Mouse (Mus musculus): ENCODE data around the gene Eif2b5.
A peak's percentile ranks its signal among the peaks of the same experiment; 100 is the strongest.
"Not testable (repeated sequence)": the region's sequence is repeated elsewhere in the genome, so short reads cannot be mapped to it uniquely, and the experiment has no call there.

Eif2b5 gene

DNA sequence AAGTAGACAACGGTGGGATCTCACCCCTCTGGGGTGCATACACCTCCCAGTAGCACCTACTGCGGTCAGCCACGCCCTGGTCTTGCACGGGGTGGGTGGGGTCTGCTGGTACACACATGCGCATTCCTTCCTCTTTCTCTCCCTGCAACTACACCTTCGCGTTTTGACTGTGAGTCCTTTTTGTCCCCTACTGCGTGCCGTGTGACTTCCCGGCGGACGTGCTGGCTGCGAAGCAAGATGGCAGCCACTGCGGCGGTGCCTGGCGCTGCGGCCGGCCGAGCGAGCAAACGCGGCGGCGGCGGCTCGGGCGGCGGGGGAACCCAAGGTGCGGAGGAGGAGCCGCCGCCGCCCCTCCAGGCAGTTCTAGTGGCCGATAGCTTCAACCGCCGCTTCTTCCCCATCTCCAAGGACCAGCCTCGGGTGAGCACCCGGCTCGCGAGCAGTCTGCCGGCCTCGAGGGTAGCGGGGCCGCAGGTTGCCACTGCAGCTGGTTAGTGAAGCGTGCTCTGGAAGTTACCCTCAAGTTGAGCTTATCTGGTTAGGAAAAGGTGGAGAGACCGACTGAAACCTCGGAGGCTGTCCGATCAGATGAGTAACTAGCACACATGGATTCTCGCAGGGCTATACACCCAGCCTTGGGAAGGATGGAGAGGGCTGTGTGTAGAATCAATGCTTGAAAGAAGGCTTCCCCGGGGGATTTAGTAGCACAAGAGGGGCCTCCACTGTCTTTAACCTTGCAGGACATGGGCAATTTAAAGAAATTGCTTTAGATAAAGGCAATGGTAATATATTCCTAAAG is at the start of gene Eif2b5:
Eif2b5 (plus strand) TSS at position 141 of the 799 bp plus-strand sequence.
- peak; percentile 97 for DNase-seq

DNA sequence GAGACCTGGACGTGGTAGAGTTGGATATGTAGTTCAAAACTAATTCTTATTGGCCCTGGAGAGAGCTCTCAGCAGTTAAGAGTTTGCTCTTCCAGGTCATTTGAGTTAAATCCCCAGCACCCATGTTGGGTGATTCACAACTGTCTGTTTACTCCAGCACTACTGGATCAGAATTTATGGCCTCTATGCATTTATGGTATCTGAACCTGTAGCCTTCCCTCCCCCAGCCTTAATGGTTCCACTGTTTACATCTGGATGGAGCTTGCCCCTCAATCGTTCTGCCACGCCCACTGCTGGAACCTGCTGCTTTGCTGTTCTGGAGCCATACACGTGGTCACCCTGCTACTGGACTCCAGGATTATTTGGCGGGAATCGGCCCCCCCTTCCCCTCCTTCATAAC is 46.8 kb upstream of the Eif2b5 start:
- peak; percentile 7 for DNase-seq

- DNase-seq, result no peak
Measured at GRCm38 (mm10) chr16:20454155-20454654, 44.4 kb upstream of the Eif2b5 start.

DNA sequence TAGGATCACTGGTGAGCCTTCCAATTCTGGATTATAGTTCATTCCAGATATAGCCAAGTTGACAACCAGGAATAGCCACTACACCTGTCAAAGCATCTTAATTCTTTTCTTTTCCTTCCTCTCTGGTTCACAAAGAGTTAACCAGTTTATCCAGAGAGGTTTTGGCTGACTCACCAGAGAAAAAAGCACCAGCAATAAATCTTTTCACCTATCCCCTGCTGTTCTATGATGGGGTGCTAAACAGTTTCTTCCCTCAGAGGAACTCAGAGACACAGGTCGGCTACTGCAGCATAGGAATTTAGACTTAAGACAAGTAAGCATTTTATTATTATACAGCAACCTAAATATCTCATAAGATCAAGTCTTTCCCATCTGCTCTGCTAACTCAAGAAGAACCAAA is 42.5 kb upstream of the Eif2b5 start:
- no peak for DNase-seq

GRCm38 (mm10) chr16:20458736-20459135 is 39.9 kb upstream of the Eif2b5 start:
- not testable (repeated sequence) for DNase-seq

DNA sequence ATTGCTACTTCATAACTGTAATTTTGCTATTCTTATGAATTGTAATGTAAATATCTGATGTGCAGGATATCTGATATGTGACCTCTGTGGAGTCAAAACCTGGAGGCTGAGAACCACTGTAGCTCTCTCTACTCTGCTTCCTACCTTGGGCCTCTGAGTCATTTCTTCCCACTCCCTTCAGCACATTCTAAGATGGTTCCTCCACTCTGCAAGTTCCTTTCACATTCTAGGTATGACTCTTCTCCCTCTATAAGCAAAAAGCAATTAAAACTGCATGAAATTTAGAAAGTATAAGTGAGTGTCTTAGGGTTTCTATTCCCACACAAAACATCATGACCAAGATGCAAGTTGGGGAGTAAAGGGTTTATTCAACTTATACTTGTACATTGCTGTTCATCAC is 33.9 kb upstream of the Eif2b5 start:
- DNase-seq, result no peak

DNA sequence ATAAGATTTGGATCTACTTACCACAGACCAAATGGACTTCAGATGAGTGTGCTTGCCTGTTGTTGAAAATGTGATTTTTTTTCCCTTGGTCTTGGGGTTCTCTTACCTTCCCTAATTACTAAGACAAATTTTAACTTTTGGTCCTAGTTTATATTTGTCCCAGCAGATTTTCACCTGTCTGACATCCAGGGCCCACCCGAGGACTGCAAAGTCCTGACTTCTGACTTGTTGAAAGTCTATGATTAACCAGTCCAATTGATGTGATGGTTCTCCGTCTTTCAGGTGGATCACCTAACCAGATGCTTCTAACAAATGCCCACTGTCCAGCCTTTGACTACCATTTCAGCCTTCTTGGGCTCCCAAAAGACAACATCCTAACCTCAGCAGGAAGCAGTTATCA is 27.6 kb upstream of the Eif2b5 start:
- DNase-seq, result no peak

DNA sequence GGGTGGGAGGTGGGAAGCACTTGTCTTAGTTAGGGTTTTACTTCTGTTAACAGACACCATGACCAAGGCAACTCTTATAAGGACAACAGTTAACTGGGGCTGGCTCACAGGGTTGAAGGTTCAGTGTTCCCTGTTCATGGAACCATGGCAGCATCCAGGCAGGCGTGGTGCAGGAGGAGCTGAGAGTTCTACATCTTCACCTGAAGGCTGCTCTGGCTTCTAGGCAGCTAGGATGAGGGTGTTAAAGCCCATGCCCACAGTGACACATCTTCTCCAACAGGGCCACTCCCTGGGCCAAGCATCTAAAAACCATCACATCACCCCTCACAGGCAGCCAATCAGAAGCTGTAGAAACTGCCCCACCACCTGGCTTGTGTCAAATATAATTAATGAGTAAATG is 26.9 kb upstream of the Eif2b5 start:
- DNase-seq, result peak; percentile 42

DNA sequence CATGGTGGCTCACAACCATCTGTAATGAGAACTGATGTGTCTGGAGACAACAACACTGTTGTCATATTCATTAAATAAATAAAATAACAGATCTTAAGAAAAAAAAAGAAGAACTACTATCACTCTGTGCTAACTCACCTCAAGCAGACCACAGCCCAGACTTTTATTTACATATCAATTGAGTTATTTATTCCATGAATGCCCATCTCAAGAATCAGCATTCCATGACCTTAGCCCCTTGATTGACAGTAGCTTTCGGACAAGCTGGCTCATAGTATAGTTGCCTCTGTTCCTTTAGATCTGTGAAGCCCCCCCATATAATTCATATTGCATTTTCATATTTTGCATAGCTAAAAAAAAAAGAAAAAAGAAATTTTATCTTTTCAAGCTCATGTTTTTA is 24.9 kb upstream of the Eif2b5 start:
- no peak for DNase-seq

DNA sequence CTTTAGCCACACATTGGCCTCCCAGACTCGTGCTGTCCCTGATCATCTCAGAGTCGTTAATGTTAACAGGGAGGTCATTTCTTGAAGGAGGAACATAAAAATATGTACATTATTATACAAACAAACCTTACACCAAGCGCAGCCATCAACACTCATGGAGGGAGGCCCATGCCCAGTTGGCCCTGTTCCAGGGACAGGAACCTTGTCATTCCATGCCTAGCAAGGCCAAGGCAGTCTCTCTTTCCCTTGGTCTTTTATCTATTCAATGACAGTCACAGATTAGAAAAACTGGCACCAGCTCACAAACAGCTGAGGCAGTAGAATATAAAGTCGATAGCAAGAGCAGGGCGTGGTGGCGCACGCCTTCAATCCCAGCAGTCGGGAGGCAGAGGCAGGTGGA is 24.4 kb upstream of the Eif2b5 start:
- DNase-seq, result no peak

- no peak for DNase-seq
Measured at GRCm38 (mm10) chr16:20474786-20475185, 23.8 kb upstream of the Eif2b5 start.

GRCm38 (mm10) chr16:20475335-20475734 is 23.3 kb upstream of the Eif2b5 start:
- DNase-seq, result no peak

DNA sequence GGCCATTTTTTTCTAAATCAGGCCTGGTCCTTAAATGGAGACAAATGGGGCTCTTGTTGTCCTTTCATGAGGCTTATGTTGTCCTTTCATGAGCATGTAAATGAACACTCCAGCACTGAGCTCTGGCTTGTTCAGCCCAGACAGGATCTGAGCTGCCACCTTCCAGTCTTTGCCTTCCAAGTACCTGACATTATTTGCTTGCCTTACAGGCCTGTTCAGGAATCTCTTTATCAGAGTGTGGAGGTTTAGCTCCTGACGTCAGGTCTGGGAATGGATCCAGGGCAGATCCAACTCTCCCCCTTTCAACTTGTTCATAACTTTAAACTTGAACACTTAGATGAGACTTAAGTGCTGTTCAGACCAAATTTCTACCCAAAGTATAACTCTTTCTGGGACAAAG is 21.8 kb upstream of the Eif2b5 start:
- peak; percentile 27 for DNase-seq

DNA sequence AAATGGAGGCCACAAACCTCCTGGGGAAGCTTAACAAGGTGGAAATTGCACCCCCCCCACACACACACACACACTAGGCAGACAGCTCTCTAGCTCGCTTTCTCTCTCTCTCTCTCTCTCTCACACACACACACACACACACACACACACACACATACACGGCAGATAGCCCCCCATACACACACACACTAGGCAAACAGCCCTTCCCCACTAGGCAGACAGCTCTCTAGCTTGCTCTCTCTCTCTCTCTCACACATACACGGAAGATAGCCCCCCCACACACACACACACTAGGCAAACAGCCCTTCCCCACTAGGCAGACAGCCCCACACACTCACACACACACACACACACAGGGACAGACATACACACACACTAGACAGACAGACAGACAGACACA is 21.3 kb upstream of the Eif2b5 start:
- no peak for DNase-seq

DNA sequence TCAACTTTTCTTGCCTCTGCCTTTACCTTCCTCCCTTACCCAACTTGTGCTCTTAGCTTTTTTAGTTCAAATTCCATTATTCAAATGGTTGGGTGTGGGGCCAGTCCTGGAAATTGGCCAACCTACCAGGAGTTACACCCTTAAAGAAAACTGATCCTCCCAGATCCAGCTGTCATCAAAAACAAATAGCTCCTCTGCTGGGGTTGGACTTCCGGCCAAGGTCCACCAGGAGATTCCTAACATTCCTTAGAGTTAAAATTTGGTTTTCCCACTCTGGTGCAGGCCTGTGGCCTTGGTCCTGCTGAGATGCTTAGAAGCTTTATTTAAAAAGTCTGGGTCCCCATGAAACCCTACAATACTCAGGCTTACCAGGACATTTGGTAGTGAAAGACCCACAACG is 20.1 kb upstream of the Eif2b5 start:
- peak; percentile 75 for DNase-seq

GRCm38 (mm10) chr16:20479026-20479760 is 19.4 kb upstream of the Eif2b5 start:
- not testable (repeated sequence) for DNase-seq

DNA sequence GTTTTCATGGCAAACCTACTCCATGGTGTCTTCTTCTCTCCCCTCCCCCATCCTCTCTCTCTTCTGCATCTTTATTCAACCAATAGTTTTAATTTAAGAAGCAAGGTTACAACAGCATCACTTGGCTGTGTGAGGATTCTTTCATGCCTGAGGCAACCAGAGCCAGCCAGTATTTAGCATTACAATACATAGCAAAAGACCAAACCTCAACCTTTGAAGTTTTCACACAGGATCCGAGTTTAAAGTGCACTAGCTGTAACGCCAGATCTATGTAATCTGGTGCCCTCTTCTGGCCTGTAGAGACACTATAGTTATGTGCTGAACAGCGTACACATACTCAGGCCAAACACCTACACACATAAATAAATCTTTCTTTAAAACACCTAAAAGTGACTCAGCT is 18.5 kb upstream of the Eif2b5 start:
- DNase-seq, result peak; percentile 28

DNA sequence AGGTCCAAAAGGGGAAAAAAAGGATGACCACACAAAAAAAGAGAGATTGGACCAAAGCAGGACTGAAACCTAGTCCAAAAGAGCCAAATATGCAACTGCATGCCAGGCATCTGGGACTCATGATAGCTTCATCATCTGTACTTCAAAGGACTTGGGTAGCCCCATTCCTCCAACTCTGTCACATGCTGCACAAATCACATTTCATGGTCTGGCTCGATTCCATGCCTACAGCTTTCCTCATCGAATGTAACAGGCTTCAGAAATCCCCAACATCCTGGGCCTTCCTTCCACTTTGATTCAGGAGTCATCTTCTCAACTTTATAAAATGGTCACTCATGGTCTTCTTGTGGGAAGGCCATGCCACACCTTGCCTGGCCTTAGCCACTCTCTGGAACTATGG is 16.9 kb upstream of the Eif2b5 start:
- no peak for DNase-seq

- DNase-seq, result not testable (repeated sequence)
Measured at GRCm38 (mm10) chr16:20483716-20484115, 14.9 kb upstream of the Eif2b5 start.

DNA sequence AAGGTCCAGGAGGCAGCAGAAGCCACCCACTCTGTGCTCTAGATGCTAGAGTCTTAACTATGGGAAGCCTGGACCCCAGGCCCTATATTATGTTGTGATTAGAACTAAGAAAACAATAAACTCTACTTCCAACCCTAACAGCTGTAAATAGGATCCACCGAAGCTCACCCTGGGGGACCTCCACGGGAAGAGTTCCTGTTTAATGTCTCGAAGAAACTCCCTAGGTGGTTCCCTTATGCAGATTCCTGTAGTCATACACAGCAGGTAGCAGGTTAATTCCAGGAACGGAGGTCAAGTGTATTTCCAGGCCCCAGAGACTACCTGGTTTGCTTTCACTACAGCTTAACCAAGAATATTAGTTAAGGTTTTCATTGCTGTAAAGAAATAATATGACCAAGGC is 13.6 kb upstream of the Eif2b5 start:
- DNase-seq, result no peak

GRCm38 (mm10) chr16:20486048-20486447 is 12.6 kb upstream of the Eif2b5 start:
- peak; percentile 72 for DNase-seq

DNA sequence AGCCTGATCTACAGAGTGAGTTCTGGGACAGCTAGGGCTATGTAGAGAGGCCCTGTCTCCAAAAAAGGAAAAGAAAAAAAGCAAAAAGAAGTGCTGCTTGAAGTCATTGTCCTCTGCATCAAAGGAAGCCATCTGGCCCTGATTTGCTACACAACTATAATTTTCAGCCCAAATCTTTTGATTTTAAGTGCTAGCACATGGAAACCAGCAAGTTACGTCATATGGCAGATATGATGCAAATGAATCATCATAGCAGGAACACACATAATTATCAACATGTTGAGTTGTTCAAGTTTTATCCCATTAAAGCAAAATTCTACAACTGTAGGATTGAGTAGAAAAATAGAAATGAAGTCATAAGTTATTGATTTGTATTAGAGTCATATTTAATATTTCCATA is 10.5 kb upstream of the Eif2b5 start:
- no peak for DNase-seq

GRCm38 (mm10) chr16:20488751-20489150 is 9.9 kb upstream of the Eif2b5 start:
- not testable (repeated sequence) for DNase-seq

GRCm38 (mm10) chr16:20489233-20489632 is 9.4 kb upstream of the Eif2b5 start:
- DNase-seq, result no peak

Data from kidney, adult 11 months (tissue).